Mouse (Mus musculus): ENCODE results near the gene Olfr1209.

Olfr1209 gene

DNA sequence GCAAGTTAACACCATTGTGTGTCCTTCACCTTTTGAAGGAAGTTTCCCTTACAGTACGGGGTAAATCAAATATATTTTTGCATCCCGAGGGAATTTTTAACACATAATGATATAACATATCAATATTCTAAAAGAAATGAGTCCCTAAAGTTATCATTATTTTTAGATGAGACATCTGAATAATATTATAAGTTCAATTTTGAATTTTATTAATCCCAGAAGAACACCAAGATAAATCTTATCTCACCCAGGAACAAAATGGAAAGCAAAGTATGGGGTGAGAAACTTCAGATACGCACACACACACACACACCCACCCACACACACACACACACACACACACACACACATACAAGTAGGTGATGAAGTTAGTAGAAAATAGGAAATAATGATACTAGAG is at the start of gene Olfr1209:
Gene Olfr1209 (minus strand): TSS at position 101 of the 400 bp plus-strand sequence.
- DNase-seq (ENCODE audit: low read depth), result no peak

DNA sequence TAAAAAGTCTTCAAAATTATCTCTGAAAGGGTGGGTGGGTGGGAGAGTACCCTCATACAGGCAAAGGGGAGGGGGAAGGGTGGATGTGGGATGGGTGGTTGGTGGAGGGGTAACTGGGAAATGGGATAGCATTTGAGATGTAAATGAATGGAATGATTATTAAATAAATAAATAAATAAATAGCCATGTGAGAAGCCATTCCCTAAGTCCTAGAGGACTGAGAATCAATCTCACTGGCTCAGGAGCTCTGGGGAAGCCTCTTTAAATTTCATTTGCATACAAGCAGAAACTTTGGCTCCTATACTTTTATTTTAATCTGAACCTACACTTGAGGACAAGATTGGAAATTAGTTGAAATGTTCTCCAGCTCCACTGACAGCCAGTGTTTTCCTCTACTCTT is 38.7 kb upstream of the Olfr1209 start, which contains the start of gene Olfr1212:
Gene Olfr1212 (plus strand): TSS at position 301 of the 400 bp plus-strand sequence.
- DNase-seq (ENCODE audit: low read depth), result no peak

DNA sequence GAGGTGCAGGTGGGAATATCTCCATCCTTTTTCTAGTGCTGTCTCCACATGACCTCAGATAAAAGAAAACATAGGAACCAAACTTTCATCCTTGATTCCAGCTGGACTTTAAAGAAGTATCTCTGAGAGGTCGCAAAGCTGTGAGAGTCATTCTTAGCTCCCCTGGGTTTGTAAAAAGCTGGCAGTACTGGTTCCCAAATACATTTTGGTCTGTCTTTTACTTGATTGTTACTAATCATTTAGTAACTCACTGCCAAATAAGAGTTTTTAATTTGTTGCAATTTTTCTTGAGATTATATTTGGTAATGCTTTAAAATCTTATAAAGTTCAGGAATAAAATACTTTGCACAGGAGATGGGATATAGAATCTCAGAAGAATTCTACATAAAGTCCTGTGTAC is 23.1 kb upstream of the Olfr1209 start, which contains the start of gene Olfr1211:
Gene Olfr1211 (minus strand): TSS at position 101 of the 400 bp plus-strand sequence.
- no peak for DNase-seq (ENCODE audit: low read depth)

DNA sequence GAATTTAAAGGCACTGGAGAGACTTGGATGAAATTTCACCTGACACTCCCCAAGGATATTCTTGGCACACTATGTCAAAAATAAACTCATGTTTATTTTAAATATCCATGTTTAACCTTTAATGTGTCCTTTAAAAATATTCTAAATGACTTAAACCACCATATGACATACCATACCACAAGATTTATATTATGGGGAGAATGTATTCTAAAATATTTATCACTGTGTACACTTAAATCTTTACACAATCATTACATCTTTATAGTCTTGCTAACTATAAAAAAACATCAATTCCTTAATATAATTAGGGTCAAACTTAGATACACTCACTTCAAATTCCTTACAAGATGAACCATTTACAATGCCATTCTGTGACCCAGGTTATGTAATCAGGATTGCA is 12.7 kb downstream of the Olfr1209 start, which contains the start of gene Olfr1208:
Gene Olfr1208 (minus strand): TSS at position 101 of the 400 bp plus-strand sequence.
- DNase-seq (ENCODE audit: low read depth), result no peak

DNA sequence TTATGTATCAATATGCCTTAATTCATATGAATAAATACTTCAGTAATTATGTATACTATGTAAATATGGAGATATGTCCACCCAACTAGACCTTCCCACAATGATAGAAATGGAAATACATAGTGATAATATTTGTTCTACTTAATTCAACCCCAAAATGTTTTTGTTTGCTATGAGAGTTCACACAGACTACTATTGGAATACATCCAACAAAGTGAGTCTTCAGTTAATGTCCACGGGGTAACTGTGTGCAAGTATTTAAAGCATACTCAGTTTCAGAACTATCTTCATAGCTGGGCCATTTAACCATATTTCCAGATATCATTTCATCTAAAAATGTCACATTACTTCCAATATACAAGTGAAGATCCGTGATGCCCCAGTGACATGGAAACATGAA is 52.0 kb downstream of the Olfr1209 start, which contains the start of gene Olfr1206:
Gene Olfr1206 (plus strand): TSS at position 301 of the 400 bp plus-strand sequence.
- no peak for DNase-seq (ENCODE audit: low read depth)
